Mouse (Mus musculus): Measurements from ENCODE around the gene Isca2.

DNA sequence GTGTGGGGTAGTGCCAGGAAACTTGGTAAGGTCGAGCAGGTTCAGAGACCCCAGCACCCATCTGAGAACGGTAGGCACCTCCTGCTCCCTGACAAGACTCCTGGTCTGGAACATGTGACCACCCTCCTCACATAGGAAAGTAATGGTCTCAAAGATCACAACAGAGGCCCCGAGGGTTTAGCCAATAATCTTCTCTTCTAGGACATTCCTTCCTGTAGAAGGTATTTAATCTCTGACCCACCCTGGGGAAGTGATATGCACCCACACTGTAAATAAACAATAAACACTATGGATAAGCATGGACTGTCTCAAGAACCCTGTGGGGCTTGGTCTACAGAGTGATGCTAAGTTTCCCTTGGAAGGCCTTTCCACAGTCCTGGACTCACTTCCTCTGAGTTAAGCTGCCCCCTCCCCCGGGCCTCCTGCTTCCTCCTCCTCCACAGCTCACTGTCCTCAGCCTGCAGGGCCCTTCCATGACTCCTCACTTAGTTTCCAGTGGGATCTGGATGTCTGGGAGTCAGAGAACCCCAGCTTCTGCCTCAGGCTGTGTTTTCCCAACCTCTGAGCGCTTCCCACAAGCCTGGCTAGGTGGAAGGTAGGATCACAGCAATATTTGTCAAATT, 6.8 kb upstream of the Isca2 start:
- TF ChIP-seq CTCF (IDR thresholded peaks at IDR 0.05; ENCODE audit: low read depth, low read length) (no peak), POLR2A (IDR thresholded peaks at IDR 0.05; ENCODE audit: borderline replicate concordance, low read depth, low read length) (no peak)

Measured in bone marrow macrophage, adult 2 months (primary cell).